Mouse (Mus musculus) limb, embryonic 13.5 days (tissue): ENCODE data around the gene Qsox1. TPM values are rescaled to one million over a fixed set of nuclear protein-coding genes. Genes with fewer than 3 reads are reported as not detected.

Source experiments
- ATAC-seq: fragments of 200-750 bp; cut with Nextera tagmentation; 2 replicates; pipeline ENCODE4 v1.8.0; 2017; ENCODE audit warnings: low read depth, moderate number of reproducible peaks, moderate TSS enrichment; ENCODE audit not compliant: low FRiP score
- H3K27ac ChIP-seq: fragments of 300-500 bp; sonication (generic); 2 replicates; pipeline ENCODE4 v1.5.1; 2015; ENCODE audit warnings: inconsistent platforms, mild to moderate bottlenecking, moderate library complexity
- H3K27me3 ChIP-seq: fragments of 300-500 bp; sonication (generic); 2 replicates; pipeline ENCODE4 v1.6.1; 2015; ENCODE audit warnings: mild to moderate bottlenecking, inconsistent platforms
- H3K36me3 ChIP-seq: fragments of 300-500 bp; sonication (generic); 2 replicates; pipeline ENCODE4 v1.6.1; 2015; ENCODE audit warnings: inconsistent platforms, mild to moderate bottlenecking, moderate library complexity
- H3K4me1 ChIP-seq: fragments of 300-500 bp; sonication (generic); 2 replicates; pipeline ENCODE4 v1.6.1; 2015; ENCODE audit warnings: inconsistent platforms
- H3K4me2 ChIP-seq: fragments of 300-500 bp; sonication (generic); replicated peaks from 2 replicates; pipeline ENCODE4 v1.6.1; 2015; ENCODE audit warnings: inconsistent platforms, mild to moderate bottlenecking, moderate library complexity
- H3K4me3 ChIP-seq: fragments of 300-500 bp; sonication (generic); 2 replicates; pipeline ENCODE4 v1.5.1; 2015; ENCODE audit warnings: moderate library complexity, mild to moderate bottlenecking, inconsistent platforms
- H3K9ac ChIP-seq: fragments of 300-500 bp; sonication (generic); 2 replicates; pipeline ENCODE4 v1.6.1; 2015; ENCODE audit warnings: mild to moderate bottlenecking, inconsistent platforms
- H3K9me3 ChIP-seq: fragments of 300-500 bp; sonication (generic); 2 replicates; pipeline ENCODE4 v1.6.1; 2016; ENCODE audit warnings: inconsistent platforms
- WGBS: fragments of 180-500 bp; shearing (Covaris S2); methylation state at CpG from one replicate; pipeline ENCODE4 v1.1.7; 2015; 5-methylcytosine and 5-hydroxymethylcytosine counted together
- polyA plus RNA-seq: library from polyadenylated mRNA; unstranded; fragments of >200 nt; fragmentation: Nextera tagmentation; extraction: Ambion mirVana; gene quantifications from 2 replicates; pipeline ENCODE4 v1.2.1, GENCODE M21; 2015

Gene Qsox1
- polyA plus RNA-seq, 1 experiment from 2014 or later: 37.3 TPM

DNA sequence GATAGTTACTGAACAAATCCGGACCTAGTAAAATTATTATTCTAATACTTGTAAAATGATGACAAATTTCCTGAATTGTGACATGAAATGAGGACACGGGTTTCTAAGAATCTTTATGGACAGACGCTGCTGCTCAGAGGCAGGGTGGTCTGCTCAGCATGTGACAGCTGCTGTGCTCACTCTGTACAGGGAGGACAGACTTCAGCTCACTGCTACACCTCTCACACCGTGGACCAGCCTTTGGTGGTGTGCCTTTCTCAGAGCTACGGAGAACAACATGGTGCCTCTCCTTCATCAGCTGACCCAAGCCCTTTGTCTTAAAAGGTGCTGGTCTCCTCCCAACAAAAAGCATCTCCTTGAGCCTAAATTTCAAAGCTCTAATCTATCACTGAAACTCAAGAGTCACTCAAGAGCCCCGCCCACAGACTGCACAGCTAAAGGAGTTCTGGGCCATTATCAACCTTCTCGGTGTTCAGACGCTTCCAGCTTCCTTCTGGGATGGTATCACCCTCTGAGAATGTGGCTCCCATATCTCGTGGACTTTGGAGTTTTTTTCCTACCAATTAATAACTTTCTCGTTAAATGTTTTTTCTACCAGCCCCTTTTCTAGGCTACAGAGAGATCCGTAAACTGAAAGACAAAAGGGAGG lies 15.8 kb downstream of the Qsox1 start:
- Histone ChIP-seq H3K4me2 (no peak overlapping the region), H3K36me3 (peaks cover 55% of the 10 kb centered on the region), H3K4me3 (no peak overlapping the region), H3K27me3 (no peaks in the 10 kb centered on the region), H3K9ac (no peak overlapping the region), H3K27ac (no peak overlapping the region), H3K4me1 (no peaks in the 10 kb centered on the region), H3K9me3 (no peaks in the 10 kb centered on the region)
- no peak for ATAC-seq
- 72% methylated on average over 11 of the region's 11 CpGs for WGBS

DNA sequence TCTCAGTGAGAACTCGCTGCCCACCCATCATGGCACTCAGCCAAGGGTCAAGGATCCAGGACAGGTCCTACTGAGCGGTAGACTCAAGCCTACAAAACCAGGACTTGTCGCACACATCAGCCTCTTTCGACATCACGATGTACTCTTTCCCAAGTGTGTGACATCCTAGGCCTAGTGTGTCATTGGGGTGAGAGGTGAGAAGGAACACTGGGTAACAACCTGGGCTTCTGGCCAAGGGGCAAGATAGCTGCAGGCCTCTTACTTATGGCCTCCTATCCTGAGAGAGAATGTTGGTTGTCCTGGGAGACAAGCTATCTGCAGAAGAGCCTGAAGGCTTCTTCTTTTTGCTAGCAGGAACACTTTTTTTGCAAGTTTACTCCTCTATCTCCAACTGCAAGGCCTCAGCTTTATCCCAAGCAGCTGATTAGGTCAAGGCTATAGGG lies 16.9 kb downstream of the Qsox1 start:
- no peaks in the 10 kb centered on the region for H3K9me3 ChIP-seq
- H3K27ac ChIP-seq: no peak overlapping the region
- no peak for ATAC-seq
- no peak overlapping the region for H3K9ac ChIP-seq
- H3K4me1 ChIP-seq: no peaks in the 10 kb centered on the region
- 95% methylated on average over 5 of the region's 5 CpGs for WGBS
- H3K4me3 ChIP-seq: no peak overlapping the region
- no peaks in the 10 kb centered on the region for H3K27me3 ChIP-seq
- no peak overlapping the region for H3K4me2 ChIP-seq
- peaks cover 58% of the 10 kb centered on the region for H3K36me3 ChIP-seq

DNA sequence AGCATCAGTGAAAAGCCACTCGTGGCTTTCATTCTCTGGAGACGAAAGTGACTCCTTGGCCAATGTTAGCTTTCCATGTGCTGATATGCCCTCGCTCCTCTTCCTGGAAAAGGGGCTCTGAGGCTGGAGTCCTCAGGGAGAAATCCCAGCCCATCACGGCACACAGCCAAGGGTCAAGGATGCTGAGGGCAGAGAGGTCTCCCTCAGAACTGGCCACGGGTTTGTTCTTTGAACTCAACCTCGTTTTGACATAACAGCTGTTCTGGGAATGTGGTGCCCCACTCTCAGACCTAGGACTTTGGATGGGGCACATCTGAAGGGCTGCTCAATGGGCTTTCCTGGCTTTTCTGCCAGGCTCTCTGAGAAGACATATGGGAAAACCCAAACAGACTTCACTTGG lies 17.8 kb downstream of the Qsox1 start:
- H3K27ac ChIP-seq: no peak overlapping the region
- peaks cover 62% of the 10 kb centered on the region for H3K36me3 ChIP-seq
- H3K4me1 ChIP-seq: no peaks in the 10 kb centered on the region
- no peak for ATAC-seq
- 80% methylated on average over 6 of the region's 6 CpGs for WGBS
- H3K4me2 ChIP-seq: no peak overlapping the region
- H3K9me3 ChIP-seq: no peaks in the 10 kb centered on the region
- no peak overlapping the region for H3K9ac ChIP-seq
- H3K27me3 ChIP-seq: no peaks in the 10 kb centered on the region
- no peak overlapping the region for H3K4me3 ChIP-seq

DNA sequence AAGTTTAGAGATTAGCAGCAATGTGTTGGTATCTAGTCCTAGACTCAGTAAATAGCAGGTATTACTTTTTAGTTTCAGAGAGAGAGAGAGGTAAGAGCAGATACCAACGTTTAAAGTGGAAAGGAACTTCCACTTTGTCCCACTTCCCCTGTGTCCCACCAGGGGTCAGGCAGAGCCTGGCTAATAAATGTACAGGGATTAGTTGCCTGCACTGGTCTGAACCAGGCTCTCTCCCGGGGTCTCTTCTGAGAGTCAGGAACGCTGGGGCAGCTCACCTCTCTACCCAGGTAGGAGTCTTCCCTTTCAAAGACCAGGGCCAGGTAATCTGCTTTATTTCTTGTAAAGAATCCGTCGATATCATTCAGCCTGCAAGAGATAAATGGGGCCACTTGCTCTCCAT lies 20.8 kb downstream of the Qsox1 start:
- Histone ChIP-seq H3K27ac (no peak overlapping the region), H3K4me1 (no peaks in the 10 kb centered on the region), H3K4me2 (no peak overlapping the region), H3K9ac (no peak overlapping the region), H3K36me3 (peaks cover 71% of the 10 kb centered on the region), H3K27me3 (no peaks in the 10 kb centered on the region), H3K9me3 (peaks cover 5% of the 10 kb centered on the region; the same call in 1 of the 2 replicates), H3K4me3 (no peak overlapping the region)
- ATAC-seq: no peak
- WGBS: 63% methylated on average over 5 of the region's 5 CpGs

DNA sequence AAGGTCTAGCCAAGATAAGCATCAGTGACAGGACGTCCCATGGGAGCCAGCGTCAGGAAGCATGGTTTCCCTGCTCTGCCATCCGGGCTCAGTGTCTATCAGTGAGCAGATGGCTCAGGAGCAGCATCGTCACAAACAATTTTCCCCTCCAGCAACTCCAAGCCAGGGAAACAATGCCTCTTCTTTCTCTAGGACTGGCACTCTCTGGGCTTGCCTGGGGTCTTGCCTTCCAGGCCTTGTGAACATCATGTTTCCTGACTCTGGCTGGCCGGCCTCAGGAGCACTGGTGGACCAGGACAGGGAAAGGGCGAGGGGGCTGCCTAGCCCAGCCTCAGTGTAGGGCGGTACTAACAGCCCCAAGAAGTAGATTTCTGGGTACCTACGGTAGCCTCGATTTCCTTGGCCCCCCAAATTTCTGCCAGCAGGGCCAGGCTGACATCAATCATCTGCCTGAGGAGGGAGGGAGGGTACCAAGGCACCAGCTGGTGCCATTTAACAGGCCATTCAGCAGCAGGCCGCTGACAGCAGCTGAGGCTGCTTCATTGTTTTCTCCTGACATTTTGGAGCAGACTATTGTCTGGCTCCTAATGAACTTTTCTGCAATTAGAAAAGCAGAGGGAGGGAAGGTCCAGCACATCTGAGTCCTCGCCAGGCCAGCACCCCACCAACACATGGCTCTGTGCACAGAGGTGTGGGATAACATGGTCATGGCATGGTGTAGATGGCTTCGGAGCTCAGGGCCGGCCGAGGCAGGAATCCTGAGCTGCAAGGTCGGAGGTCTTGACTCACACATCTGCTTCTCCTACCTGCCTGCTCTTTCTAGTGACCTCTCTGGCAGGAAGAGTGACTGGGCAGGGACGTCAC lies 22.3 kb downstream of the Qsox1 start:
- no peaks in the 10 kb centered on the region for H3K4me1 ChIP-seq
- H3K27ac ChIP-seq: no peak overlapping the region
- peaks cover 86% of the 10 kb centered on the region for H3K36me3 ChIP-seq
- peaks cover 5% of the 10 kb centered on the region; the same call in 1 of the 2 replicates for H3K9me3 ChIP-seq
- no peaks in the 10 kb centered on the region for H3K27me3 ChIP-seq
- no peak for ATAC-seq
- H3K9ac ChIP-seq: no peak overlapping the region
- H3K4me2 ChIP-seq: no peak overlapping the region
- 76% methylated on average over 16 of the region's 16 CpGs for WGBS
- no peak overlapping the region for H3K4me3 ChIP-seq

DNA sequence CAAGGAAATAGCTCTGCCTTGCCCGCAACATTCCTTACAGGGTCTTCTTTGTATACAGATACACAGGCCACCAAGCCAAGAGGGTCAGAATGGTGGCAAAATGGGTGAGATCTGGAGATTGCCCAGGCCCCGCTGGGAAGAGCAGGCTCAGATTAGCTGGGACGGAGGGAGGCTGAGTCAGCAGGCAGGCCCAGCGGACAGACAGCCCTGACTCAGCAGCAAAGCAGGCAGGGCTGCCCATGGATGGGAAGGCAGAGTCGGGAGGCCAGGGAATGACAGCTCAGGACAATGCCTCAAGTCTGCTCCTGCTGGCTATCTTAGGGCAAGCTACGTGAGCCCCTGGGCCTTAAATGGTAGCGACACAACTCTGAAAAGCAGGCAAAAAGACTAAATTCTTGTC lies 26.8 kb downstream of the Qsox1 start:
- Histone ChIP-seq H3K27ac (no peak overlapping the region), H3K4me2 (no peak overlapping the region), H3K9ac (no peak overlapping the region), H3K4me3 (no peak overlapping the region), H3K9me3 (peaks cover 5% of the 10 kb centered on the region; the same call in 1 of the 2 replicates), H3K27me3 (no peaks in the 10 kb centered on the region), H3K4me1 (no peaks in the 10 kb centered on the region), H3K36me3 (peaks cover 78% of the 10 kb centered on the region)
- 75% methylated on average over 7 of the region's 7 CpGs for WGBS
- no peak for ATAC-seq

DNA sequence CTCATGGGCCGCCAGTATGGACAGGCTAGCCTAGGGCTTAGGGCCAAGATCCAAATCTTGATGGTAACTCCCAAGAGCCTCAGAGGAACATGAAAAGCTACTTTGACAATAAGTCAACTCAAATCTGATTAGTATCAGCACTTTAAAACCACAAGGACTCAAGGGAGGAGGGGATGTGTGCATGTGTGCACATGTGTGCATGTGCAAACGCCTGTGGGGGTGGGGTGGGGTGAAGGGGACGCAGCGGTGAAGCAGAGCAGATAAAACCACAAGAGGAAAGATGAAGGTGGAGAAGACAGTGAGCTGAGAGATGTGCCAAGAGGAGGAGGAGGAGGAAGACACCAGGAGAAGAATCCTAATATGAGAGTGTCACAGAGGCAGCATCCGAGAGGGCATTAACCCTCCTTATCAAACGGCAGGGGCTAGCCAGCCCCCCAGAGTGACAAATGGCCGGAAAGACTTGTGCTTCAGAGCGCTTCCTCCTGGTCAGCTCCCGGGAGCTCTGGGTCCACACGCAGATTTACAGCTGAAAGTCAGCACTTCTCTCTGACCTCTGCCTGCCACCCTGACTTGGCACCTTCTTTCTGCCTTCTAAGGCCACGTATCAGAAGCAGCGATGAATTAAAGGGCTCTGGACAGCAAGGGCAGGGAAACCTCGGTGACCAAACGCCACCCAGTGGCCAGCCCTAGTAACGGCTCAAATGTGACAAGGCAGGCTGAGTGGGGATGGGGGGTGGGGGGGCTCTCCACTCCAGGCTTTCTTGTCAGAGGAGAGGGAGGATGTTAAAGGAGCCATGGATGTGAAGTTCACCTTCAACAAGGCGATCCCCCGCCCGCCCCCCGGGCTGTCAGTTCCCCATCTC lies 28.1 kb downstream of the Qsox1 start:
- no peak overlapping the region for H3K9ac ChIP-seq
- ATAC-seq: no peak; the same call in 1 of the 2 replicates
- no peaks in the 10 kb centered on the region for H3K4me1 ChIP-seq
- H3K9me3 ChIP-seq: peaks cover 5% of the 10 kb centered on the region; the same call in 1 of the 2 replicates
- no peak overlapping the region for H3K27ac ChIP-seq
- no peaks in the 10 kb centered on the region for H3K27me3 ChIP-seq
- H3K4me2 ChIP-seq: no peak overlapping the region
- H3K4me3 ChIP-seq: no peak overlapping the region
- peaks cover 75% of the 10 kb centered on the region for H3K36me3 ChIP-seq
- 31% methylated on average over 19 of the region's 19 CpGs for WGBS

DNA sequence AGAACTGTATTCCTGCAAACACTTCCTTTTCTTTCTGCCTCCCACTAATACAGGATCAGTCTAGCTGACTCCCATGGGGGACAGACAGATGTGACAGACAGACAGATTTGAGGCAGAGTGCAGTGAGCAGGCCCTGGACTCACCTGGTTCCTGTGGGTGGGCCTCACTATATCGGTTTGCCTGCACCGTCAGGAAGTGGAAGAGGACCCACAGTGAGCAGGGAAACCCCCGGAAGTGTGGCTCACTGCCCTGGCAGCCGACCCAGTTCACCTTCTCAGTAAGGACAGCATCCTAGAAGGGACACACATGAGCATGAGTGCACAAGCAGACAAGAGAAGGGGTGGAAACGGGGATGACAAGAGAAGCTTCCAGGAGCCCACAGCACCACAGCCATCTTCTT lies 30.3 kb downstream of the Qsox1 start:
- WGBS: 83% methylated on average over 5 of the region's 5 CpGs
- Histone ChIP-seq H3K4me2 (no peak overlapping the region), H3K4me1 (no peaks in the 10 kb centered on the region), H3K4me3 (no peak overlapping the region), H3K27me3 (no peaks in the 10 kb centered on the region), H3K27ac (no peak overlapping the region), H3K36me3 (peaks cover 67% of the 10 kb centered on the region), H3K9me3 (no peaks in the 10 kb centered on the region), H3K9ac (no peak overlapping the region)
- ATAC-seq: no peak

DNA sequence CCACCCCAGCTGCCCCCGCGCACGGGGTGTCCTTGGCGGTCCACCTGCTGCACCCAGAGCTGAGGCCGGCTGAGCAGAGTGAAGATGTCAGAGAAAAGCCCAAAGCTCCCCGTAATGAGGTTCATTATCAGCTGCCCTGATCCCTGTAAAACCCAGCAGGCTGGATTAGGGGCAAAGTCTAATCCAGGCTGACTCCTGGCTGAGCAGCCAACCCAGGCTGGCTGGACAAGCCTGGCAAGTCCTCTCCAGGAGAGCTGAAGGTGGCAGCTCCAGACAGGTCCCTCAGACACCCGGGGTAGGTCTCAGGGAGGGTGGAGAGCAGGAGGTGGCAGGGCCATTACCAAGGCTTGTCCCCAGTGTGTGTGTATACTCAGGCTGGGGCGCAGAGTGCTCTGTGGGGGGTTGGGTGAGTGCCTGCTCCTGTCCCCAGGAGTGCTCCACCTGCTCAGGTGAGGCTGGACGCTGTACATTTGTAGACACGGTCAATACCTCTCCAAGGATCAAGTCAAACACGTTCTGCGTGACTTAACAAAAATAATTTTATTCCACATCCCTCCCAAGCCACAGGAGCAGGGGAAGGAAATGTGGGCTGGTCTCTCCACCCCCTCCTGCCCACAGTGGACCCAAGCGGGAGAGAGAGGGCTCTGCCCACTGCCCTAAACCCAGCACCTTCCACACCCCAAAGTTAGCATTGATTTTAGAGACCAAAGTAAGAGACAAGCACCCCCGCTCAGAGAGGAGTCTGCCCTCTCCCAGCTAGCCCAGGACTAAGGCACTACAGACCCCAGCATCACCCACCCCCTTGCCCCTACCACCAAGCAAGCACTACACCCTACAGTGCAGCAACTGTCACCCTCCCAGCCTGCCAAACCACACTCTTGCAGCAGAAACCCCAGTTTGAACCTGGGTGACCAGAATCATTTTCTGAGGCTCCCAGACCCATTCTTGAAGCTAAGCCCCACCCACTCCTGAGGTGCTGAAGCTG lies 34.8 kb downstream of the Qsox1 start:
- Histone ChIP-seq H3K9me3 (peaks cover 6% of the 10 kb centered on the region; the same call in 1 of the 2 replicates), H3K36me3 (peaks cover 36% of the 10 kb centered on the region), H3K9ac (no peak overlapping the region), H3K4me2 (no peak overlapping the region), H3K27me3 (no peaks in the 10 kb centered on the region), H3K27ac (no peak overlapping the region), H3K4me3 (no peak overlapping the region), H3K4me1 (no peaks in the 10 kb centered on the region)
- WGBS: 73% methylated on average over 14 of the region's 14 CpGs
- ATAC-seq: no peak

DNA sequence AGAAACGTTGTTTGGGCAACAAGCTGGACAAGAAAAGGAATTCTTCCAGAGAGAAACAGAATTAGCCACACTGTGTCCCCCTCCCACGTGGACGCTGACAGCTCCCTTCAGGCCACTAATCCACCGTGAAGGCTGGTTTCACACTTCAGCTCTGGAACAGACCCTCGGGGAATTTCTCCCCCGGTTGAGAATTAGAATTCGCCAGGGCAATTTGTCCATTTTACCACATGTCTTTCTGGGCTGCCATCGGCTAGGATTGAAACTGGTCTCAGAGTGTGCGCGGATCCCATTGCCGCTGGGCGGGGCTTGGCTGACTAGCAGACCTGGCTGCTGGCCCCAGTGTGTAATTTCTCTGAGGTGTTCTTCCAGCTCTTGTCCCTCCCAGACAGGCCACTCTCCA lies 53.5 kb downstream of the Qsox1 start:
- Histone ChIP-seq H3K36me3 (no peaks in the 10 kb centered on the region), H3K4me3 (no peak overlapping the region), H3K27me3 (peaks cover 4% of the 10 kb centered on the region), H3K4me2 (no peak overlapping the region), H3K9me3 (no peaks in the 10 kb centered on the region), H3K4me1 (no peaks in the 10 kb centered on the region), H3K9ac (no peak overlapping the region), H3K27ac (no peak overlapping the region)
- WGBS: 61% methylated on average over 12 of the region's 12 CpGs
- ATAC-seq: no peak

DNA sequence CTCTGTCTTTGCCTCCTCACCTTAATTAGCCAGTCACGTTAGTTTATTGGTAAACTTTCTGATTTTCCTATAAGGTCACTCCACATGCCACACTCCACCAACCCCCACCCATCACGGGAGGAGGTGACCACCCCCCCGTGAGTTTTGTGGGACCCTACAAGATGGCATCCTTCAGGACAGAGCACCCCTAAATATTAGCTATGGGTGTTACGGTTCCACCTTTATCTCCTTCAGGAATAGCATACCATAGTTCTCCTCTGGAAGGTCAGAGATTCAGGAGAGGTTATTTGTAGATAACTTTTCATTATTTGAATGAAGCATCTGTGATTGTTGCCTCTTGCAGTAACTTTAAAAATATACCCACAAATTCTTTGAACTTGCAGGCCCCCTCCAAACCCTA lies 54.0 kb downstream of the Qsox1 start:
- no peak overlapping the region for H3K4me3 ChIP-seq
- no peaks in the 10 kb centered on the region for H3K4me1 ChIP-seq
- H3K4me2 ChIP-seq: no peak overlapping the region
- 80% methylated on average over 4 of the region's 4 CpGs for WGBS
- no peak for ATAC-seq
- H3K36me3 ChIP-seq: no peaks in the 10 kb centered on the region
- H3K27ac ChIP-seq: no peak overlapping the region
- no peaks in the 10 kb centered on the region for H3K9me3 ChIP-seq
- peaks cover 8% of the 10 kb centered on the region for H3K27me3 ChIP-seq
- H3K9ac ChIP-seq: no peak overlapping the region
